Mouse (Mus musculus): ENCODE data around the gene Gpank1. TPM values are rescaled to one million over a fixed set of nuclear protein-coding genes. Genes with fewer than 3 reads are reported as not detected.
"Not testable (repeated sequence)": the region's sequence is repeated elsewhere in the genome, so short reads cannot be mapped to it uniquely, and the experiment has no call there.

Gene Gpank1
- total RNA-seq, 2 experiments from 2014 or later = 6.3 to 9.5 TPM

DNA sequence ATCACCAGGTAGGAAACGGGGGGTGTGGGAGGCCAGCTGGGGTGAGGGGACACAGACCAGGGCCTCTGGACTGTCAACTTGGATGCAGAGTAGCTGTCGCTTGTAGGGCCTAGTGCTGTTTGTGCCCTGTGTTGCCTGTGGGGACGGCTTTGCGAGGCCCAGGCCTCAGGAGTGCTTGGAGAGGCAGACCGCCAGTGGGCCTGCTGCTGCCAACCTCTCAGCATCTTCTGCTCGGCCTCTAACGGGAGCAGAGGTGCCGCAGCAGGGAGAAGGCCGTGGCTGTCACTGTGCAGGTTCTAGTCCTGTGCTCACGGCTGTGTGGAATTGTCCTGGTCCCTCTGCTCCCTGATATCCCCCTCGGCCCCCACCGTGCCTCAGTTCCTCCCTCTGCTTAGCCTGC, 24.7 kb upstream of the Gpank1 start:
- intact Hi-C loops (cut with DNase I) = no loop called here
- DNase-seq (ENCODE audit: low spot score) = no peak

DNA sequence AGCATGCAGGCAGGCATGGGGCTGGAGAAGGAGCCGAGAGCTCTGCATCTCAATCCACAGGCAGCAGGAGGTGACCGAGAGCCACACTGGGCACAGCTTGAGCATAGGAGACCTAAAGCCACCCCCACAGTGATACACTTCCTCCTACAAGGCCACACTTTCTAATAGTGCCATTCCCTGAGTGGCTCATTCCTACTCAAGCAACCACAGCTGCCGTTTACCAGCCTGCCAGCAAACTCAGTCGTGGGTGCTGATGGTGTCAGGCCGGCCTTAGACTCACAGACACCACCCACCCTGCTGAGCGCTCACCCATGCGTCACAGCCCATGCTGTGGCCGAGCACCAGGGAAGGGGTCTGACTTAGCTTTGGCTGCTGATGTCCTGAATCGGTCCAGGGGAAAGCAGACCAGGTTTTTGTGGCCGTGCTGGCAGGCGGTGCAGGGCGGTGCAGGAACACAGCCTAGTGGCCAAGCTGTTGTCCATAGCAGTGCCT, 24.0 kb upstream of the Gpank1 start:
- DNase-seq (ENCODE audit: low spot score) = no peak
- intact Hi-C loops (cut with DNase I) = no loop called here

DNA sequence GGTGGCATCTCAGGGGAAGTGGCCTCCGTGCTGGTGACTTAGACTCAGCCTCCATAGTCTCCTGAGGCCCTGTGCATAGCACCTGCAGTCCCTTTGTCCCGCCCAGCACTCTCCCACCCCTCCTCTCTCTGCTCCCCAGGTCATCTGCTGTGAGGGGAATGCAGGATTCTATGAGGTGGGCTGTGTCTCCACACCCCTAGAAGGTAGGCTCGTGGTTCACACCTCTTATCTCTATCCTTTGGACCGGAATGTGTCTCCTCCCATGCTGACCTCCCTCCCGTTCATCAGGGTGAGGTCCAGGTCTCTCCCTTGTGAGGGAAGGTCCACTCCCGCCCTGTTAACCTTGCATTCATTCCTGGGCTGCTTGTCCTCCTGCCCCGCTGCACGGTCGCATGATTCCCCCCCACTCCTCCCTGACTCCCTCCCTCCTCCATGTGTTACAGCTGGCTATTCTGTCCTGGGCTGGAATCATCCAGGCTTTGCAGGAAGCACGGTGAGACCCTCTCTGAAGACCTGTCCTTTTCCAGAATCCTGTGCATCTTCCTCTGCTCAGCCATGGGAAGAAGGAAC, 21.0 kb upstream of the Gpank1 start:
- DNase-seq (ENCODE audit: low spot score) = no peak
- intact Hi-C loops (cut with DNase I) = no loop called here

DNA sequence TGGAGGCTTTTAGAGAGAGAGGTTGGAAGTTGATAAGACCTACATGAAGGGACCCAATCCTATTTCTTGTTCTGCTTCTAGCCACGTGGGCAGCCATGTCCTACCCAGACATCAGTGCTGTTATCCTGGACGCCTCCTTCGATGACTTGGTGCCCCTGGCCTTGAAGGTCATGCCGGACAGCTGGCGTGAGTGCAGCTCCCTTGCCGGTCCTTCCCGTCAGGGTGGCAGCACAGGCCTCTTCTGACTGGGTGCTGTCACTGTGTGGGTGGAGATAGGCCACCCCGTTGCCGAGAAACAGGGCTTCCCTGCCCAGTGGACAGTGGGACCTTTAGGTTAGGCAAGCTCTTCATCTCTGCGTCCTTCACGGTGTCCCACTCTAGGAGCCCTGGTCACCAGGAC, 20.1 kb upstream of the Gpank1 start:
- DNase-seq (ENCODE audit: low spot score) = no peak
- intact Hi-C loops (cut with DNase I) = no loop called here

DNA sequence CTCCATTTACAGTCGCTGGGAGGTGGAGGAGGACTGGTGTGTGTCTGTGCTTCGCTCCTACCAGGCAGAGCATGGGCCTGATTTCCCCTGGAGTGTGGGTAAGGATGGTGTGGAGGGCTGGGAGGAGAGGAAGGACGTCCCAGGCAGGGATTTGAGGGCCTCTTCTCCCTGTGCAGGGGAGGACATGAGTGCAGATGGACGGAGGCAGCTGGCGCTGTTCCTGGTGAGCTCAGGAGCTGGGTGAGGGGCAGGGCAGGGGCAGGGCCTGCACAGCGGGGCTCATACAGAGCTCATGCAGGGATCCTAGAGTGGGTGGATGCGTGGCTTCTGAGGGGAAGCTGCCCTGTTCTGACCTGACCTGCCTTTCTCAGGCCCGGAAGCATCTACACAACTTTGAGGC, 19.0 kb upstream of the Gpank1 start:
- DNase-seq (ENCODE audit: low spot score) = no peak
- intact Hi-C loops (cut with DNase I) = no loop called here

DNA sequence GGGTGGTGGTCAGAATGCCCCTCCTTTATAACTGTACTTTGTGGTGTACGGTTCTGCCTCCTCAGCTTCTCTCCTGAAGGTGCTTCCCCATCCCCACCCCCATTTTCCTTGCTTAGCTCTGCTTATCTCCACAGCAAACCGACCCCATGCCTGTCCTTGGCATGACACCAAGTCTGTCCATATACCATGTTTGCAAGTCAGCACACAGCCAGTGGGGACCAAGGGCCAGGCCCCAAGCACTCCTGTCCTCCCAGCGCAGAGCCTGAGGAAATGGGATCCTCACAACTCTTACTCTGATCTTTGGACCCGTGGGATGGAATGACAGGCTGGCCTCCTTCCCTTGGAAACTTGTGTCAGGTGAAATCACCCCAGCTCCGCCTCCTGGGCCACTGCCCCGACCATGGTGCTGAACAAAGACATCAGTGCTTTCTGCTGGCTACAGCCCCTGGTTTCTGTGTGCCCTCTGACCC, 18.0 kb upstream of the Gpank1 start:
- DNase-seq (ENCODE audit: low spot score) = no peak
- intact Hi-C loops (cut with DNase I) = no loop called here

DNA sequence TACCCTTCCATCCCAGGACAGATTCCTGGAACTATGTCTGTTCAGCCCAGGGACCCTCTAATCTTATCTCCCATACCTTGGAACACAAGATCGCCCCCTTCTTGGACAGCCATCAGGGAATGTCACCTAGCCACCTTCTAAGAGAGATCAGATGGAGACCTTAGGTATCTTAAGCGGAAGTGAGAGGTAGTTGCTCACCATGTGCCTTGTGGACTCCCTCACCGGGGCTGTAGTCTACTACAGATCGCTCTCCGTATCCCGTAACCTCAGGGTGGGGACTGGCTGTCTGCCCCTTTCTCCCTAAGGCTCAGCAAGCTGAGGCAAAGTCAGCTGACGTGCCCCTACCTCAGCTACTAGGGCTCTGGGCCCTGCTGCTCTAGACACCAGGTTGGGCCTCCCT, 17.2 kb upstream of the Gpank1 start:
- intact Hi-C loops (cut with DNase I) = no loop called here
- DNase-seq (ENCODE audit: low spot score) = no peak

DNA sequence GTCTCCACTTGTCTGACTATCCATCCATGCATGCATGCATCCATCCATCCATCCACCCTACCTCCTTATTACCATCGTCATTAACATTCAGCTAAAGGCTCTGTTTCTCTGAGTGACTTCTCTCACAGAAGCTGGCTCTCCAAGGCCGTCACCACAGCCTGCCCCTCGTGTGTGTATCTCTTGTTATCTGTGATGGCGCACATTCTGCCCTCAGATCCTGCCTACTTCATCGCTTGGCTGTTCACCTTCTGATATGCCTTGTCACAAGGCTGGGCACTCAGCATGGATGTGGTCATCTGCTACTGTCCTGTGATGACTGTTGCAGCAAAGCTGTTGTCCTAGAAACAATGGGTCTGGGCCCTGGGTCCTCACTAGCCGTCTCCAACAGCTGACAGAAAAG, 16.5 kb upstream of the Gpank1 start:
- intact Hi-C loops (cut with DNase I) = no loop called here
- DNase-seq (ENCODE audit: low spot score) = no peak

DNA sequence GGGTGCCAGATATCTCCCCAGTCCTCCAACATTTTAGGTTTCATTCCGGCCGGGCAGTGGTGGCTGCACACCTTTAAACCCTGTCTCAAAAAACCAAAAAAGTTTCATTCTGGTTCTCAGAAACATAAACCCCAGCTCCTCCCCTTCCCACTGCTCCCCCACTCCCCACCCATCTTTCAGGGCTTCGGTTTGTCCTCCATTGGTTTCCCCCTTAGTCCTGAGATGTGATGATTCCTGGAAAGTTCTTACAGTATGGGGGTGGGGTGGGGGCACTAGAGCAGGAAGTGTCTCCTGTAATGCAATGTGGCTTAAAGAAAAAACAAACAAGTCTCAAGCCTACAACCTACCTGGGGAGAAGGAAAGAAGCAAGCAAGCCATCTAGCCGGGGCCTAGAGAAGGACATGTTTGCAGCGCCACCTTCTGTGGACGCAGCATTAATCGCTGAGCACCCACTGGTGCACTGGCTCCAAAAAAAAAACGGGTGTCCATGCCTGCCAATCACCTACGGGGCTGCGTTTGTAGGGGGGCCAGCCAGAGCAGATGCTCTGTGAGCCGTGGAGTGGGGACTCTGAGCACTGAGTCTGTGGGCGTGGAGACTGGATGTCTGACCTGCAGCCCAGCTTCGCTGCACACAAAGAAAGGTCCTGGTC, 15.4 kb upstream of the Gpank1 start:
- DNase-seq (ENCODE audit: low spot score) = no peak

DNA sequence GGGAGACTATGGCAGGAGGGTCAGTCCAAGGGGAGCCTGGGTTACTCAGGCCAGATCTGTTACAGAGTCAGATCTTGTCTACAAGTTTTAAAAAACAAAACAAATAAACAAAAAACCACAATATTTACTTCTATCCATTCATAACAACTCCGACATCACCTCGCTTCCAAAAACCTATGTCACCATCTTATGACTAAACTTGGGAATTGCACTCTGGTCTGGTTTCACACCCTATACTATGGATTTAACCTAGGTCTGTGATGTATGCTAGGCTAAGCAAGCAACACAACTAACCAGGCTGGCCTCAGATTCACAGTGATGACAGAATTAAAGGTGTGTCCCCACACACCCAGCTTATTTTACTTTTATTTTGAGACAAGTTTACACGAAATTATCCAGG, 14.7 kb upstream of the Gpank1 start:
- no peak for DNase-seq (ENCODE audit: low spot score)
- intact Hi-C loops (cut with DNase I) = loop anchor here (1.0 kb wide), 1 partner anchor 85 kb away; no protein-coding TSS in a partner anchor

More for the DNA sequence above, 15.4 kb upstream of the Gpank1 start:
- intact Hi-C loops (cut with DNase I) = loop anchor here (1.0 kb wide), 1 partner anchor 85 kb away; no protein-coding TSS in a partner anchor

DNA sequence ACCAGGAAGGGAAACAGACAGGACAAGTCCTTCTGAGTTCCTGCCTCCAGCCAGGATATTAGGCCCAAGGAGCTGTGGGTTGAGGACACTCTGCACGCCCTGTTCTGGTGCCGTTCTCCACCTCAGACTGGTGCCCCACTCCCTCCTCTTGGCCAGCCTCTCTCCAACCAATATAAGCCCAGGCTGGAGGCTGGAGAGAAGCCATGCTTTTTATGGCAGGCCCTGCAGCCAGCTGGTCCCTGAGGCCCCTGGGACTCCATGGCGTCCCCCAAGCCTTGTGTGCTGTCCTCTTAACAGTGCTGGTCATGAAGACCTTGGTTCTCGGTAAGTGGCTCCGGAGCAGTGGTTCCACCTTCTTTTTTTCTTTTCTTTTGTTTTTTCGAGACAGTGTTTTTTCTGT, 13.2 kb upstream of the Gpank1 start, which contains the start of gene Ly6g5c:
Ly6g5c (plus strand) TSS at position 183 of the 400 bp plus-strand sequence.
- DNase-seq (ENCODE audit: low spot score) = no peak
- intact Hi-C loops (cut with DNase I) = no loop called here

DNA sequence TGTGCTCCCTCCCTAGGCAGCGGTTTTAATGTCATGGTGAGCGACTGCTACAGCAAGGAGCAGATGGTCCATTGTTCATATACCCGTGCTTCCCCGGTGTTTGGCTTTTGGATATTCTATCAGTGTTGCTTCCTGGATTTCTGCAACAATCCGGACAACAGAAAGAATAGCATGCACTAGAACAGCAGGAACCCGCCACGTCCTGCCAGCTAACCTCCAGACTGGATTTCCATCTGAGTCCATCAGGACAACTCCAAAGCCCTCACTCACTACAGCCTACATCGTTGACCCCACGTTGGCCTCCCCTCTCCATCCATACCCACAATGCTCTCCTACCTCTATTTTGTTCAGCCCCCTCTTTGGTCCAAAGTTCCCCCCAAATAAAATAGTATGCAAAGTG, 9.5 kb upstream of the Gpank1 start:
- intact Hi-C loops (cut with DNase I) = no loop called here
- no peak for DNase-seq (ENCODE audit: low spot score)

DNA sequence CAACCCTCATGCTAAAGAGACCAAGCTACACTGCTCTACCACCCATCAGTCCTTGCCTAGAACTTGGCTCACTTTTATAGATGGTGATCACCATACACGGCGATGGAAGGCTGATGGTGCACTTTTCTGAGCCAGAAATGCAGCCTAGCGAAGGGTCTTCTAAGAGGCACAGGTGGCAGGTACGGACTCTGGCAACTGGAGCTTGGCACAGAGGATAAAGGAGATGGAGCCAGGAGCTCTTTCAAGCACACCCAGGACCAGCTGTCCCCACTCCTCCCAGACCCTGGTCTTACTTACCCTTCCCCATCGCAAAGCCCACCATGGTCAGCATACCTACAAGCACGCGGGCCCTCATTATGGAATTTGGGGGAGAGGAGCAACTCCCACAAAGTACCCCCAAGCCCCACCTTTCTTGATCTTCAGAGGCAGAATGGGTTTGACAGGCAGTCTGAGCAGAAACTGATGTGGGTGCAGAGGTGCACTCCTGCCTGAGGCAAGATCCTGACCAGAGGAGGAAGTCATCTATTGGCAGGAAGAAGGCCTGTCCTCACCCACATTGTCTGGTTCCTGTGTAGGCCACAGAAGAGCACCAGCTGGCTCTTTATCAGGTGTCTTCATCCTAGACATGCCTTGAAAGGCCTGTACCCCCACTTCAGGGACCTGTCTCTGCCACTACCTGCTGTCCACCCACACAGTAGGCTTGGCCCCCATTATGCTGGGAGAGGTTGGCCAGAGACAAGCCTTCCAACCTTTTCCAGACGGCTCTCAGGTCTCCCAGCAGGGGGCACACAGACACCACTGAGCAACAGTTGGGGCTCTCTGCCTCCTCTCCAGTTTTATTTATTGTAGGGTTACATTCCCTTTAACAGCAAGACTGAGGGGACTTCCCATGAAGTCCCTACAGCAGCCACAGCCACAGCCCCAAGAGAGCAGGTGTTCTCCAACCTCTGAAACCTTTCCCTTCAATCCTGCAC, 5.9 kb upstream of the Gpank1 start, which contains the start of gene Ly6g5b:
Ly6g5b (minus strand) TSS at position 383 of the 974 bp plus-strand sequence.
- intact Hi-C loops (cut with DNase I) = no loop called here
- DNase-seq (ENCODE audit: low spot score) = no peak

DNA sequence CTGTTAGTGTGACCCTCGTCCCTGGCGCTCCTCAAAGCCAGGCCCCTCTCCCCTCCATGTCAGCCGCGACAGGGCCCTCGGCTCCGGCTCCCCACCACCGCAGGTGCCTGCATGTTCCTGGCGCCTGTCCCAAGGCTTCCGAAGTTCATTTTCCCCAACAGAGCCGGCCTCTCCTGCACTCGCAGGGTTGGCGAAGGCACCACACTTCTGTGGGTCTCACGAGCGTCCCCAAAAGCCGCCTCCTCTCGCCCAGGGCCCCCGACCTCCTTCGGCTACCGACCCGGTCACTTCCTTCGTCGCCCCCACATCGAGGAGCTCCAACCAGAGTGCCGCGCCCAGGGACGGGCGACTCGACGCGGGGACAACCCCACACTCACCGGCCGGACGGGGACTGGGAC, 511 bp upstream of the Gpank1 start:
- DNase-seq (ENCODE audit: low spot score) = no peak
- intact Hi-C loops (cut with DNase I) = loop anchor here (5.0 kb wide), 2 partner anchors 42 to 117 kb away; partner anchors contain the start of genes Nfkbil1 and Prrc2a

DNA sequence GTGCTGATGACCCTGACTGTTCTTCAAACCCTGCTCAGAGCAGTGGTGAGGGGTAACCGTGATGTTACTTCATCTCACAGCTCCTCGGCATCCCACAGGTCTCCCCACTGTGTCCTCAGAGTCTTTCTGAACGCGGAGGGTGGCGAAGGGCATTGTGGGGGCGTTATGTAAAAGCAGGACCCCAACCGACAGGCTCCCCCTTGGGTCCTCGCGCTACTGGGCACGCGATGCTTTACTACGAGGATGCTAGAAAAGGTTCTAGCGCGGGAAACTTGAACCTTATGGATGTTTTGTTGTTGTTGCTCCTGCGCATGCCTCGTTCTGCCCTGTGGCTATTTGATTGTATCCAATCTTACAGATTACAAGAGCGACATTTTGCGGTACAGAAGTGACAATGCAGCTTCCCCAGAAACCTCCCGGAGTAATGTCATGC, 632 bp downstream of the Gpank1 start, which contains the start of gene Csnk2b:
Csnk2b (minus strand) TSS at position 183 of the 433 bp plus-strand sequence.
- DNase-seq (ENCODE audit: low spot score) = no peak
- intact Hi-C loops (cut with DNase I) = loop anchor here (5.0 kb wide), 2 partner anchors 40 to 115 kb away; partner anchors contain the start of genes Nfkbil1 and Prrc2a

DNA sequence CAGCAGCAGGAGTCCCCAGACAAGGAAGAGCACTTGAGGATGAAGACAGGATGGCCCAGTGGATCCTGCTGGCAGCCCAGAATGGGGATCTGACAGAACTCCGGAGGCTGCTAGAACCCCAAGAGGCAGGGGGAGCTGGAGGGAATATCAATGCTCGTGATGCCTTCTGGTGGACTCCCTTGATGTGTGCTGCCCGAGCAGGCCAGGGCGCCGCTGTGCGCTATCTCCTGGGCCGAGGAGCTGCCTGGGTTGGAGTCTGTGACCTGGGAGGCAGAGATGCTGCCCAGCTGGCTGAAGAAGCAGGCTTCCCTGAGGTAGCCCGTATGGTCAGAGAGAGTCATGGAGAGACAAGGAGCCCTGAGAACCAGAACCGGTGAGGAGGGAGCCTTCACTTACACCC, 2.0 kb downstream of the Gpank1 start:
- intact Hi-C loops (cut with DNase I) = loop anchor here (5.0 kb wide), 2 partner anchors 39 to 114 kb away; partner anchors contain the start of genes Nfkbil1 and Prrc2a
- DNase-seq (ENCODE audit: low spot score) = not testable (repeated sequence)

DNA sequence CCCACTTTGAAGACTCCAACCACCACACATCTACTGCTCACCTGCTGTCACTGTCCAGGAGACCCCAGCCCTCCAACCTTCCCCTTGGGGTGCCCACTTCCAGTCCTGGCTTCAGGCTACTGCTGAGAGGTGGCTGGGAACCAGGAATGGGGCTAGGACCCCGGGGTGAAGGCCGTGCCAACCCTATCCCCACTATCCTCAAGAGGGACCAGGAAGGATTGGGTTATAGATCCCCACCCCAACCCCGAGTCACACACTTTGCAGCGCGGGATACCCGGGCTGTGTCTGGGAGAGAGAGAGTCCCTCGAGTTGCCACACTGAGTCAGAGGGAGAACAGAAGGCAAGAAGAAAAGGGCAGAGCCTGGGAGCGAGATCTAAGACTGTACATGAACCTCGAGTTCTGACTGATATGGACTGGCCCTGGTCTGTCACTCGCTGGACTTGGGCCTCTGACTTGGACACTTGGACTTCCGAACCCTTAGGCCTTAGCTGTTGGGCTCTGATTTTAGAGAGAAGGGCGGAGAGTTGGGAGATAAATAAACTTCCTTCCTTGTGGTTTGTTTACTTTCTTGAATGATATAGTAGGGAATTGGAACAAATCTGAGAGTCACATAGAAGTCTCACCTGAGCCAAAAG, 3.1 kb downstream of the Gpank1 start:
- not testable (repeated sequence) for DNase-seq (ENCODE audit: low spot score)
- intact Hi-C loops (cut with DNase I) = loop anchor here (5.0 kb wide), 2 partner anchors 38 to 113 kb away; partner anchors contain the start of genes Nfkbil1 and Prrc2a

DNA sequence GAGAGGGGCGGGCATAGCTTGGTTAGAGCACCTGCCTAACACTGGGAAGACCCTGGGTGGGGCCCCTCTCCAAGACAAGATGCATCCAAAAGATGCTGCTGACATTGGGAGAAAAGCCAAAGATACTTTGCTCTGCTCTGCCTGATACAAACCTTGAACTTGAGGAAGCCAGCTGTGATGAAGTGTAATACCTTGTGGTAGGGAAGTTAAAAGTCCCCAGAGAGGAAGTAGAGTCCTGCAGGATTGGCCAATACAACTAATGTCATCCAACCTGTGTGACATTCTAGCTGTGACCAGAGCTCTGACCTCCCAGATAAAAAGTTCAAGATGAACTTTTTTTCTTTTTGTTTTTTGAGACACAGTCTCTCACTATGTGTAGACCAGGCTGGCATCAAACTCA, 3.8 kb downstream of the Gpank1 start:
- intact Hi-C loops (cut with DNase I) = no loop called here

DNA sequence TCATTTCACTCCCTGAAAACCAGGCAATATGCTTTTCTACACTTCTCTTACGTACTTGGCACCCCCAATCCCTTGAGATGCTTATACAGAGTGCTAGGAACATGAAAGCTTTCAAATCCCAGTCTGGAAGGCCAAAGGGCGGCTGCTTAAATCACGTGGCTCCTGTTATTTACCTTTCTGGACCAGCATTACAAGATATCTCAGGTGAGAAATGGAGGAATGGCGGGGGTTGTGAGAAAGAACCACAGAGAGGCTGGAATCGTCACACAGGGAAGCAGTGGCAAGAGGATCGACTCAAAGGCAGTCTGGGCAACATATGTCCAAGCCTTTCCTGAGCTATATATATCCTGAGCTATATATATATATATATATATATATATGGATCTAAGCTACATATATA, 4.3 kb downstream of the Gpank1 start:
- intact Hi-C loops (cut with DNase I) = no loop called here

More for the DNA sequence above, 3.8 kb downstream of the Gpank1 start:
- no peak for DNase-seq (ENCODE audit: low spot score)

More for the DNA sequence above, 4.3 kb downstream of the Gpank1 start:
- no peak for DNase-seq (ENCODE audit: low spot score)
